Mouse (Mus musculus) kidney, adult 2 months (tissue): Measurements from ENCODE around the gene Micu1.

Experiments
- CTCF ChIP-seq: fragments of 200-500 bp; conservative IDR thresholded peaks from 2 replicates; pipeline ENCODE4 v1.5.1; 2011; ENCODE audit warnings: low read depth, mild to moderate bottlenecking, control low read depth, low read length, moderate library complexity, mixed read lengths; ENCODE audit not compliant: insufficient read depth, insufficient read length
- POLR2A ChIP-seq: fragments of 200-500 bp; IDR thresholded peaks from one replicate; pipeline ENCODE4 v1.6.1; 2011; ENCODE audit warnings: low read depth, low read length, control low read depth

DNA sequence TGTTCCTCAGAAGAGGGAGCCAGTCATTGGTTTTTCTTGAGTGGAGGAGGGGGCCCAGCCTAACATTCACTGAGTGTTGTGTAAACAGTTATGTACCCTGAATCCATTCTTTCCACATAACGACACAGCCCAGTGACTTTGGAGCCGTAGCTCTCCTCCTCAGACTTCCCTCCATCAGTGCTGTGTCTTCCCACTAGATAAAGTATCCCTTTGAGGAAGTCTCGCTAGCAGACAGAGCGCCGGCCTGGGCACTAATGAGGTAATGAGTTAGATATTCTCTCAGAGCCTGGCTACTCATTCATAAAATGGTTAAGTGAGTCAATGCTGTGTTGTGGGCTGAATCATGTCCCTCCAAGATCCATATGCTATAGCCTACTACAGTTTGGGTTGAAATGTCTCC lies 89.6 kb downstream of the Micu1 start:
- TF ChIP-seq CTCF (no peak), POLR2A (no peak)
